Mouse (Mus musculus): ENCODE measurements around the gene Pm20d2.

GRCm38 (mm10) chr4:33183477-33183876 lies 6.1 kb downstream of the Pm20d2 start:
- TF ChIP-seq POLR2A (IDR thresholded peaks at IDR 0.05; ENCODE audit: insufficient read depth, low read depth, low read length) (no peak), CTCF (IDR thresholded peaks at IDR 0.05) (no peak), EP300 (IDR thresholded peaks at IDR 0.05; ENCODE audit: insufficient read depth, low read depth, low read length) (no peak)

Data from heart, adult 2 months (tissue).